Mouse (Mus musculus) G1E (cell line): ENCODE data around the gene Rrp36. TPM values are rescaled to one million over a fixed set of nuclear protein-coding genes. Genes with fewer than 3 reads are reported as not detected.

Experiments used
- ATAC-seq: 2 replicates; pipeline ENCODE4 v1.8.0; 2016; ENCODE audit warnings: mild to moderate bottlenecking; ENCODE audit not compliant: insufficient number of reproducible peaks, poor library complexity, low FRiP score, severe bottlenecking; ENCODE audit errors: extremely low read depth
- DNase-seq: peaks from one replicate; pipeline ENCODE4 v3.0.0; 2012; ENCODE audit warnings: low spot score
- H3K27me3 ChIP-seq: 2 replicates; pipeline ENCODE4 v1.6.1; 2012; ENCODE audit warnings: mild to moderate bottlenecking, low read length, inconsistent platforms; ENCODE audit not compliant: insufficient read depth
- H3K36me3 ChIP-seq: replicated peaks from 2 replicates; pipeline ENCODE3; 2012; ENCODE audit warnings: mild to moderate bottlenecking, inconsistent platforms
- H3K4me1 ChIP-seq: 2 replicates; pipeline ENCODE4 v1.6.1; 2012; ENCODE audit warnings: low read depth, low read length, inconsistent platforms, mixed read lengths; ENCODE audit not compliant: insufficient read depth
- H3K4me3 ChIP-seq: 2 replicates; pipeline ENCODE4 v1.5.1; 2012; ENCODE audit warnings: low read depth, mild to moderate bottlenecking, inconsistent platforms, low read length, moderate library complexity, mixed read lengths
- H3K9me3 ChIP-seq: replicated peaks from 2 replicates; pipeline ENCODE4 v1.6.1; 2012; ENCODE audit warnings: inconsistent platforms
- CTCF ChIP-seq: IDR thresholded peaks from 2 replicates; pipeline ENCODE4 v1.5.1; 2012; ENCODE audit warnings: low read depth, low read length, inconsistent platforms, mixed read lengths
- GATA1 ChIP-seq: IDR thresholded peaks from 2 replicates; pipeline ENCODE4 v1.6.1; 2012; ENCODE audit warnings: borderline replicate concordance, low read length, inconsistent platforms, mixed read lengths
- GATA2 ChIP-seq: IDR thresholded peaks from 2 replicates; pipeline ENCODE4 v1.6.1; 2012; ENCODE audit warnings: low read depth, low read length, inconsistent platforms, borderline replicate concordance
- POLR2AphosphoS5 ChIP-seq: IDR thresholded peaks from 2 replicates; pipeline ENCODE4 v1.6.1; 2012; ENCODE audit warnings: low read depth, low read length, inconsistent platforms; ENCODE audit not compliant: insufficient replicate concordance
- TAL1 ChIP-seq: conservative IDR thresholded peaks from 2 replicates; pipeline ENCODE4 v1.6.1; 2012; ENCODE audit warnings: low read depth, low read length, inconsistent platforms, mixed read lengths
- polyA plus RNA-seq: library from polyadenylated mRNA; stranded (reverse); fragments of >175 nt; gene quantifications from 2 replicates; pipeline ENCODE4 v1.2.3, GENCODE M21; 2012
- total RNA-seq, 2 experiments: library from RNA; stranded (forward) in 1 of 2; stranded (reverse) in 1 of 2; fragments of 200-1000 nt in 1 of 2; fragments of >200 nt in 1 of 2; fragmentation: Nextera tagmentation in 1 of 2; gene quantifications; 2 replicates each; pipeline ENCODE4 v1.2.3; 2014 to 2017

The Rrp36 gene
- total and polyA plus RNA-seq, 3 experiments, result 12.2 to 48.0 (median 45.0) TPM

GRCm38 (mm10) chr17:46628791-46629684, 45.1 kb downstream of the Rrp36 start, which contains the start of gene Ptk7:
Ptk7 (minus strand) TSS chr17:46629504.
- Histone ChIP-seq H3K4me1 (peaks cover 7% of the 10 kb centered on the region; the same call in 1 of the 2 replicates), H3K4me3 (no peak within 1 kb of the TSS), H3K27me3 (peaks cover 33% of the 10 kb centered on the region), H3K36me3 (no peaks in the 10 kb centered on the region), H3K9me3 (no peaks in the 10 kb centered on the region)
- no peak for TF ChIP-seq GATA1
- TF ChIP-seq POLR2AphosphoS5, result no peak
- no peak for TF ChIP-seq TAL1
- no peak for TF ChIP-seq GATA2
- TF ChIP-seq CTCF, result no peak
- ATAC-seq, result no peak
- DNase-seq, result no peak

- no peak for TF ChIP-seq GATA1
- no peak for TF ChIP-seq POLR2AphosphoS5
- TF ChIP-seq CTCF, result no peak
- TF ChIP-seq GATA2, result no peak
- TF ChIP-seq TAL1, result no peak
- ATAC-seq (no peak), DNase-seq (no peak)
- Histone ChIP-seq H3K9me3 (no peaks in the 10 kb centered on the region), H3K4me3 (no peak overlapping the region), H3K27me3 (peaks cover 33% of the 10 kb centered on the region), H3K4me1 (peaks cover 7% of the 10 kb centered on the region; the same call in 1 of the 2 replicates), H3K36me3 (no peaks in the 10 kb centered on the region)
Measured at GRCm38 (mm10) chr17:46628471-46628790, 45.7 kb downstream of the Rrp36 start.

- ATAC-seq (no peak), DNase-seq (no peak)
- no peaks in the 10 kb centered on the region for H3K9me3 ChIP-seq
- H3K27me3 ChIP-seq, result peaks cover 36% of the 10 kb centered on the region
- H3K4me1 ChIP-seq, result peaks cover 7% of the 10 kb centered on the region; the same call in 1 of the 2 replicates
- TF ChIP-seq POLR2AphosphoS5, result no peak
- no peak for TF ChIP-seq GATA2
- no peak for TF ChIP-seq TAL1
- no peak for TF ChIP-seq GATA1
- no peak for TF ChIP-seq CTCF
- no peak overlapping the region for H3K4me3 ChIP-seq
- no peaks in the 10 kb centered on the region for H3K36me3 ChIP-seq
Measured at GRCm38 (mm10) chr17:46627409-46627808, 46.7 kb downstream of the Rrp36 start.

- ATAC-seq (no peak), DNase-seq (no peak)
- no peaks in the 10 kb centered on the region for H3K36me3 ChIP-seq
- H3K4me3 ChIP-seq, result no peak overlapping the region
- peaks cover 37% of the 10 kb centered on the region for H3K27me3 ChIP-seq
- H3K4me1 ChIP-seq, result 0 out of 2 replicates have a peak, but pooled peaks cover under 1% of the 10 kb centered on the region
- TF ChIP-seq GATA2 (no peak), TAL1 (no peak), GATA1 (no peak), POLR2AphosphoS5 (no peak), CTCF (no peak)
- no peaks in the 10 kb centered on the region for H3K9me3 ChIP-seq
Measured at GRCm38 (mm10) chr17:46624598-46624997, 49.6 kb downstream of the Rrp36 start.

GRCm38 (mm10) chr17:46623819-46624557, 50.2 kb downstream of the Rrp36 start:
- no peaks in the 10 kb centered on the region for H3K36me3 ChIP-seq
- TF ChIP-seq TAL1, result no peak
- TF ChIP-seq CTCF, result no peak
- no peak for TF ChIP-seq POLR2AphosphoS5
- no peak for TF ChIP-seq GATA2
- DNase-seq (no peak), ATAC-seq (no peak)
- peaks cover 39% of the 10 kb centered on the region for H3K27me3 ChIP-seq
- no peaks in the 10 kb centered on the region for H3K4me1 ChIP-seq
- H3K9me3 ChIP-seq, result no peaks in the 10 kb centered on the region
- H3K4me3 ChIP-seq, result no peak overlapping the region

- no peaks in the 10 kb centered on the region for H3K9me3 ChIP-seq
- H3K4me3 ChIP-seq, result no peak overlapping the region
- H3K27me3 ChIP-seq, result peaks cover 36% of the 10 kb centered on the region
- no peaks in the 10 kb centered on the region for H3K36me3 ChIP-seq
- no peak for DNase-seq
- TF ChIP-seq GATA2, result no peak
- TF ChIP-seq GATA1, result no peak
- TF ChIP-seq CTCF, result no peak
- no peak for TF ChIP-seq POLR2AphosphoS5
- no peak for TF ChIP-seq TAL1
- H3K4me1 ChIP-seq, result no peaks in the 10 kb centered on the region
- no peak for ATAC-seq
Measured at GRCm38 (mm10) chr17:46622269-46622668, 51.9 kb downstream of the Rrp36 start.
